Mouse (Mus musculus) stomach, postnatal 0 days (tissue): Measurements from ENCODE around the gene 2410131K14Rik. TPM values are rescaled to one million over a fixed set of nuclear protein-coding genes. Genes with fewer than 3 reads are reported as not detected.

Experiments
- ATAC-seq: fragments of 200-750 bp; cut with Nextera tagmentation; 2 replicates; pipeline ENCODE4 v1.8.0; 2017; ENCODE audit not compliant: low FRiP score, low TSS enrichment
- DNase-seq: peaks from one replicate; pipeline ENCODE4 v3.0.0-alpha.2; 2016; ENCODE audit warnings: low spot score
- H3K27ac ChIP-seq: fragments of 300-500 bp; sonication (generic); replicated peaks from 2 replicates; pipeline ENCODE4 v1.5.1; 2014; ENCODE audit warnings: mild to moderate bottlenecking, control low read depth
- H3K27me3 ChIP-seq: fragments of 300-500 bp; sonication (generic); 2 replicates; pipeline ENCODE4 v1.6.1; 2014; ENCODE audit warnings: low read length; ENCODE audit not compliant: control insufficient read depth, insufficient read depth
- H3K36me3 ChIP-seq: fragments of 300-500 bp; sonication (generic); 2 replicates; pipeline ENCODE4 v1.6.1; 2014; ENCODE audit warnings: low read length, mixed read lengths; ENCODE audit not compliant: control insufficient read depth, insufficient read depth
- H3K4me1 ChIP-seq: fragments of 300-500 bp; sonication (generic); replicated peaks from 2 replicates; pipeline ENCODE4 v1.6.1; 2014; ENCODE audit warnings: antibody characterized with exemption; ENCODE audit not compliant: control insufficient read depth, insufficient read depth
- H3K4me2 ChIP-seq: fragments of 300-500 bp; sonication (generic); replicated peaks from 2 replicates; pipeline ENCODE4 v1.6.1; 2014; ENCODE audit warnings: low read depth, mild to moderate bottlenecking, control low read depth, moderate library complexity
- H3K4me3 ChIP-seq: fragments of 300-500 bp; sonication (generic); 2 replicates; pipeline ENCODE4 v1.5.1; 2014; ENCODE audit warnings: low read depth, low read length, control low read depth
- H3K9ac ChIP-seq: fragments of 300-500 bp; sonication (generic); 2 replicates; pipeline ENCODE4 v1.6.1; 2014; ENCODE audit warnings: mild to moderate bottlenecking, low read length, control low read depth, mixed read lengths
- H3K9me3 ChIP-seq: fragments of 300-500 bp; sonication (generic); 2 replicates; pipeline ENCODE4 v1.6.1; 2016; ENCODE audit warnings: low read length; ENCODE audit not compliant: control insufficient read depth
- CTCF ChIP-seq: IDR thresholded peaks from 2 replicates; pipeline ENCODE4 v1.5.1; 2016; ENCODE audit warnings: antibody characterized with exemption, low read depth, mild to moderate bottlenecking, moderate library complexity
- EP300 ChIP-seq: optimal IDR thresholded peaks from 2 replicates; pipeline ENCODE3; 2016; ENCODE audit warnings: antibody characterized with exemption
- WGBS: fragments of 180-500 bp; shearing (Covaris S2); extraction: QIAGEN DNeasy Blood & Tissue Kit; methylation state at CpG from one replicate; pipeline ENCODE4 v1.1.7; 2014; 5-methylcytosine and 5-hydroxymethylcytosine counted together
- polyA plus RNA-seq: library from polyadenylated mRNA; unstranded; fragments of >200 nt; fragmentation: Nextera tagmentation; extraction: Ambion mirVana; gene quantifications from 2 replicates; pipeline ENCODE4 v1.2.1, GENCODE M21; 2015

2410131K14Rik gene
- polyA plus RNA-seq, 1 experiment from 2014 or later = 3.8 TPM

DNA sequence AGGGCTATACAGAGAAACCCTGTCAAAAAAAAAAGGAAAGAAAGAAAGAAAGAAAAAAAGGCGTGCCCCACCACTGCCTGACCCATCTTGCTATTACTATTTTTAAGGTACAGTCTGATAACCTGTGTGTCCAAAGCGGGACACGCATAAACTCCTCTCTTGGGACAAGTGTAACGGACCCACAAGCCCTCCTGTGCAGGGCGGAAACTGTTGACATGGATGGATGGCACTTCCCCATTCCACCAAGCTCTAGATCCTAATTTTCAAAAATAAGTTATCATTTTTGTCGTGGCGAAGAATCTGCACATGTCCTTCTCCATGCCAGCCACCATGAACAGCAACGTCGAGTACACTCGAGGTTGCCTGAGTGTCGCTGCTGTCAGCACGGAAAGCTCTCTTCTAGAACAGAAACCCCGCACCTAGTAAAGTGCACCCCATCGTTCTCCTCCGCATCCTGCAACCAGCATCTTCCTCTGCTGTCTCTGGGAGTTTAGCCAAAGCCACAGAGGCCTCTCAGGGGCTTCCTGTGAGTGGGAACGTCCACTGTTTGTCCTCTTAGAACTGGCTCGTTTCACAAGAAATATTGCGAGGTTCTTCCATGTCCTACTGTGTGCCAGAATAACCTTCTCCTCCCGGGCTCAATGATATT lies 60.1 kb downstream of the 2410131K14Rik start:
- Histone ChIP-seq H3K4me2 (no peak overlapping the region), H3K27ac (no peak overlapping the region), H3K4me1 (no peaks in the 10 kb centered on the region), H3K27me3 (no peaks in the 10 kb centered on the region), H3K9me3 (no peaks in the 10 kb centered on the region), H3K9ac (no peak overlapping the region), H3K4me3 (no peak overlapping the region), H3K36me3 (no peaks in the 10 kb centered on the region)
- DNase-seq (no peak), ATAC-seq (no peak)
- TF ChIP-seq EP300 = no peak
- TF ChIP-seq CTCF = no peak
- WGBS = 67% methylated on average over 19 of the region's 19 CpGs

DNA sequence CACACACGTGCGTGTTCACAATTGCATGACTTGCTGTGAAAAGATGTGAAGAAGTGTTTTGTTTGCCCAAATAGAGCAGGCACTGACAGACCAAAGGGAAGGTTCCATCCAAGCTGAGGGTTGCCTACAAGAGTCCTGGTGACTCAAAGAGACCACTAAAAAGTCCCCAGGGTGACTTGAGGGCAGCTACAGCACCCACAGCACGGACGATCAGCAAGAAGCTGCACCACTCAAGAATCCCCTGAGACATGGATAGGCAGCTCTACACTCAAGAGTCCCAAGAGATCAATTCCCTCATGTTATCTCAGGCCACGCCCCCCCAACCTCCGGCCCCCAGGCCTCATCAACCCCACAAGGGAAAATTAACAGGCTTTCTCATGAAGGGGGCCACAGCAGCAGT lies 65.4 kb downstream of the 2410131K14Rik start:
- H3K36me3 ChIP-seq = no peaks in the 10 kb centered on the region
- ATAC-seq (no peak), DNase-seq (no peak)
- H3K4me3 ChIP-seq = no peak overlapping the region
- H3K4me2 ChIP-seq = no peak overlapping the region
- H3K27me3 ChIP-seq = no peaks in the 10 kb centered on the region
- no peaks in the 10 kb centered on the region for H3K4me1 ChIP-seq
- TF ChIP-seq CTCF (no peak), EP300 (no peak)
- 75% methylated on average over 6 of the region's 6 CpGs for WGBS
- H3K27ac ChIP-seq = no peak overlapping the region
- no peaks in the 10 kb centered on the region for H3K9me3 ChIP-seq
- no peak overlapping the region for H3K9ac ChIP-seq

DNA sequence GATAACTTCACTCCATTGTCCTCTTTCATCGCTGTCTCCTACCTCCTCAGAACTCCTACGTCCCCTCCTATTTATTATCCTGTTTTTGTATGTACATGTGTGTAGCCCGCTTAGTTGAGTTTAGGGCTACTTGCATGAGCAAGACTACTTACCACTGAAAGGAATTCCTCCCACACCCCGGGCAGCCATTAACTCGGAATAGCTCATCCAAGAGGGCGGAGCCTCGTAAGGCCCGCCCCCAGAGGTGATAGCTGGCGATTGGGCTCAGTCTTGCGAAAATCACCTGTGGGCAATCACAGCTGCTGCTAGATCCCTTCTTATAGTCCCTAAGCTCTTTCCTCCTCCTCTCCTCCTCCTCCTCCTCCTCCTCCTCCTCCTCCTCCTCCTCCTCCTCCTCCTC lies 66.2 kb downstream of the 2410131K14Rik start:
- TF ChIP-seq EP300 = no peak

DNA sequence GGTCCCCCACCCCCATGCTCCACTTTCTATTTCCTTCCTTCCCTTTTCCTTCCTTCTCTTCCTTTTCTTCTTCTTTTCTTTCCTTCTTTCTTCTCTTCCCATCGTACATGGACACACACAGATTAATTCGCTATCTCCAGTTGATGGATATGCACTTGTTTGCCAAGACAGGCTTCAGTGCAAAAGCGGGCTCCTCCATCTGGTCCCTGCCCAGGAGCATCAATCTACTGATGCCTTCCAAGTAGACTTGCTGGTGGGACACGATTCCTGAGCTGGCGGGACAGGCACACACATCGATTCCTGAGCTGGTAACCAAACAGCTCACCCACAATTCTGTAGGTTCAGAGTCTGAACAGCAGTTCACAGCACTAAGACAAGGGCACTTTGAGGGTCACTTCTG lies 68.7 kb downstream of the 2410131K14Rik start:
- Histone ChIP-seq H3K9me3 (no peaks in the 10 kb centered on the region), H3K4me2 (no peak overlapping the region), H3K4me3 (no peak overlapping the region), H3K9ac (no peak overlapping the region), H3K36me3 (no peaks in the 10 kb centered on the region), H3K27ac (no peak overlapping the region), H3K27me3 (no peaks in the 10 kb centered on the region), H3K4me1 (no peaks in the 10 kb centered on the region)
- no peak for ATAC-seq
- WGBS = 80% methylated on average over 6 of the region's 6 CpGs
- TF ChIP-seq CTCF (no peak), EP300 (no peak)
- no peak for DNase-seq

More for the DNA sequence above, 66.2 kb downstream of the 2410131K14Rik start:
- no peak for ATAC-seq
- Histone ChIP-seq H3K36me3 (no peaks in the 10 kb centered on the region), H3K4me1 (no peaks in the 10 kb centered on the region), H3K27ac (no peak overlapping the region), H3K9ac (no peak overlapping the region), H3K4me3 (no peak overlapping the region), H3K4me2 (no peak overlapping the region), H3K27me3 (no peaks in the 10 kb centered on the region), H3K9me3 (no peaks in the 10 kb centered on the region)
- no peak for DNase-seq
- 45% methylated on average over 10 of the region's 10 CpGs for WGBS

Other genes with a start within 250 kb of the 2410131K14Rik start
- gene Tesc, start 217.5 kb upstream of the 2410131K14Rik start, polyA plus RNA-seq = 112 and 116 TPM in 2 replicates
- 14.0 and 14.2 TPM in 2 replicates for gene Fbxw8, start 89.8 kb upstream of the 2410131K14Rik start, polyA plus RNA-seq
- 0.18 and 0.41 TPM in 2 replicates for gene Hrk, start 80.6 kb upstream of the 2410131K14Rik start, polyA plus RNA-seq
- gene Rnft2, start 111 bp upstream of the 2410131K14Rik start, polyA plus RNA-seq = 0.40 and 0.62 TPM in 2 replicates